Mouse (Mus musculus): ENCODE data around the gene C77080. TPM values are rescaled to one million over a fixed set of nuclear protein-coding genes. Genes with fewer than 3 reads are reported as not detected.

C77080 gene
- total RNA-seq, 2 experiments from 2014 or later, result 1.3 to 2.0 TPM

DNA sequence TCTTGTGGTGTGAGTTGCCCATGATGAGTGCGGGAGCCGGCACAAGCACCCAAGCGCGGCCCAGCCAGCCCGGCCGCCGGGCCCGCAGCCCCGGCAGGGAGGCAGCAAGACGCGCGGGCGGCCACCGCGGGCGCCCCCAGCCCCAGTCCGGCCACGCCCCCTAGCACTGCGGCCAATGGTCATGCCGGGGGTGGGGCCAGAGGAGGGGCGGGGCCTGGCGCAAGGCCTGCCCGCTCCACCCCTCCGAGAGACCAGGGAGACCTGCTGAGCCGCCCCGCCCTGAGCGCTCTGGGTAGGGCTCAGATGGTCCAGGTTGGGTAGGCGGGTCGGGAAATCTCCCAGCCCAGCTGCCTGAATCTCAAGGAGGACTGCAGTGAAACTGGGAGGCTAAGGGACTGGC, 22.1 kb downstream of the C77080 start:
- DNase-seq, result peak; percentile 63

- DNase-seq, result no peak
These were observed 22.6 kb downstream of the C77080 start for GRCm38 (mm10) chr4:129238579-129239016.

DNA sequence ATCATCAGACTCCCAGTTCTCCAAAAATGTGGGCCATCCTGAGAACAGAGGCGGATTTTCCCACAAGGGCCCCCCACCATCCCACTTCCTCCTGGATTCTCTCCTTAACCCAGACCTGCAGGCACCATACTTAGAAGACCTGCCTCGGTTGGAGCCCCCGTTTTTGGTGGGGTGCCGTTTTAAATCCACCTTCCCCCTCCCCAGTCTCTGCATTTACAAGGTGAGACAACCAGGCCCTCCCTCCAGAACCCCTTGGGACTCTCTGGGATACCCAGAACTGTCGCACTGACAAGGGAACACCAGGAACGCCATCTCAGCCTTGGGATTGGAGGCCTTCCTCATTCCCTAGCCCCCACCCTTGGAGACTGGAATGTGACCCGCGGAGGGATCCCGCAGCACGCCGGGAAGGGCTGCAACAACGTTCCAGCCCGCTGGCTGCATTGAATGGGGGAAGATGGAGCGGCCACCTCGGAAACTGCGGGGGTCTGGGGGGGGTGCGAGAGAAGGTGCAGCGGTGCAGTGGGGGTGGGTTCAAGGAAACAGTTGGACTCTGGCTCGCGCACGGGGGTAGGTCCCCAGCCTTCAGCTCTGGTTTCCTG, 23.3 kb downstream of the C77080 start:
- no peak for DNase-seq

DNA sequence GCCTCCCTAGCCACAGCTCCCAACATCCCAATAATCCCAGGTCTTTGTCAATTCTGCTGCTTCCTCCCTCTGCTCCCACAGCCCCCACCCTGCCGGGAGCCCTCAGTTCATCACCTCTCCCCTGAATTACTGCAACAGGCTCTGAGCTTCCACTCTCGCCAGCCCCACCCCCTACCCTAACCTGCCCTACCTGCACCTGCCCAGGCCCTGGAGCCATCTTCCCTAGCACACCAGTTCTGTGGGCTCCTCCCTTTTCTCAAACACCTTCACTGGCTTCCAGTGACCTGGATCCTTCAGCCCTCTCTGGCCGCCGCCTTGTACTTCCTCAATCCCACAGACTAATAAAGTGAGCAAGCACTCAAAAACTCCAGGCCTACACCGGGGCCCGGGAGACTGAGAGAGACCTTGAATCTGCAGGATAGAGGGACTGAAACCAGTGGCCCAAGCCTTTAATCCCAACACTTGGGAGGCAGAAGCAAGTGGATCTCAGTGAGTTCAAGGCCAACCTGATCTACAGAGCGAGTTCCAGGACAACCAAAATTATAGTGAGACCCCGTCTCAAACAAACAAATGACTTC, 24.9 kb downstream of the C77080 start:
- DNase-seq, result no peak

- DNase-seq, result no peak
These were observed 26.1 kb downstream of the C77080 start for GRCm38 (mm10) chr4:129235147-129235546.

DNA sequence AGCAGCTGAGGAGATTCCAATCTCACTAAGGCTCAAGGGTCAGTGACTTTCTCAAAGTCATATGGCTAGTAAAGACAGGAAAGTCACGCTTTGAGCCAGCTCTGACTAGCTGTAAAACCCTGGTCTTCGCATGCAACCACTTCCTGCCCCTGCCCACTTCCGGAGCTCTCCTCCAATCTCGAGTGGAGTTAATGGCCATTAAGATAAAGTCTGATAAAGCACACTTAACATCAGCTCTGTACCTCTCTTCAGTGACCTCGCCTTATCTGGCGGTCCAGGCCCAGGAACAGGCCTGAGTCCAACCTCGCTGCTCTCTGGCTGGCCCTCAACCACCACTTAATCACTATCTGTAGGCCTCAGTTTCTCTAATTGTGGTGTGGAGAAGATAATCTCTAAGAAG, 26.7 kb downstream of the C77080 start:
- DNase-seq, result no peak

DNA sequence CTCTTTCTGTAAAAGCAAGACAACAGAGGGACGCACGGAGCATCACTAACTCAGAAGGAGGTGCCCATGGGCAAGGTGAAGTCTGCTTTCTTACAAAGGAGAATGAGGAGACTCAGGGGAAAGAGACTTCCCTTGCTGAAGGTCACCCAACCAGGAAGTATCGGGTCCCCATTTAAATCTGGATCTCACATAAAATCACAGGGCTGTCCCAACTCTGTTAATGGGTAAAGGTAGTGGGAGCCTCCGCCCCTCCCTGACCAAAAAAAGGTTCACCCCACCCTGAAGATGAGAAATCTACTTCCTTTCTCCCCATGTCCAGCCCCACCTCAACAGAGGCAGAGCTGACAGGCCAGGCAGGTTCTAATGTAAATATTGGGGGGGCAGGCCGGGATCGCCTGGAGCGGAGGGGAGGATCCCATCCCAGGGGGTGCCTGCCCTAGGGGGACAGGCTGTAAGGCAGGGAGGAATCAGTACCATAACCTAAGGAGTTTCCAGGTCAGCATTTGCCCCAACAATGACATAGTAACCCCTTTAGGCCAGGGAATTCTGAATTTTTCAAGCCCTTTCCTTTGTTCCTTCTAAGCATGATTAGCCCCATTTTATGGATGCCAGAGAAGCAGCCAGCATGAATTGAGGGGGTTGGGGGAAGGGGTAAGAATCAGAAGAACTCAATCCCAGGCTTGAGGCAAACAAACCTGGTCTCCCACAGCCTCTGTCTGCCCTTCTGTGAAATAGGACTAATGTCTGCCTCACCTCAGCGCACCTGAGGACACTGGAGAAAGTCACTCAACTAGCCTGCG, 28.4 kb downstream of the C77080 start:
- DNase-seq, result no peak

- no peak for DNase-seq
These were observed 29.4 kb downstream of the C77080 start for GRCm38 (mm10) chr4:129231594-129232450.

DNA sequence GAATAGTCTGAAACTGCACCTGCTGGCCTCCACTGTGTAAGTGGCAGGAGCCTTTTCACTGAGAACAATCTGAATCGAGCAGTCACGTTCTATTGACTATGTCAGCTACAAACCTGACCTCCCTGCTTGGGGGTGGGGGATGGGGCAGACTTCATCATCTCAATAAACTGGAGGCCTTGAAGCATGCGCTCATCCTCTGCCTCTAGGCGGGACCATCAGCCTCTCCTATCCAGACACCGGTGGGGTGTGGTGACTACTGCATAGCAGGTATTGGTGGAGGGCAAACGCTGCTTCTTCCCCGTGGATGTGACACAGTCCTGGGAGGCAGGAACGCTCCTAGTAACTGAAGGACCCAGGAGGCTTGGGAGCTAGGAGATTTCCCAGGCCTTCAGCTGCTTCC, 30.3 kb downstream of the C77080 start:
- no peak for DNase-seq

DNA sequence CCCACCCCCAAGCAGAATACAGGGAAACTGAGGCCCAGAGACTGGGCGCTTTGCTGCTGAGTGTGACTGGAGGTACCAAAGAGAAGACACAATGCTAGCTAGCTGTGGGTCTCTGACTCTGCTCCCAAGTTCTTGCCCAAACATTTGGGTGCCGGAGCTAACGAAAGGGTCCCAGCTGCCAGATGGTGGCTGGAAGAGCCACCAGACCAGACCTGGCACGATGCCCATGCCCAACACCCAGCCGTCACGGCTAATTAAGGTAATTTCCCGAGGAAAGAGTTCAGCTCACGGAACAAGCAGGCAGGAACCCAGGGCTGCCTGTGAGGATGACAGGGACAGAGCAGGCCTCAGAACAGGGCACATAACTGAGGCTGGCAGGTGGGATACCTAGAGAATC, 33.2 kb downstream of the C77080 start:
- no peak for DNase-seq

GRCm38 (mm10) chr4:129227170-129227984, 33.8 kb downstream of the C77080 start:
- DNase-seq, result no peak

DNA sequence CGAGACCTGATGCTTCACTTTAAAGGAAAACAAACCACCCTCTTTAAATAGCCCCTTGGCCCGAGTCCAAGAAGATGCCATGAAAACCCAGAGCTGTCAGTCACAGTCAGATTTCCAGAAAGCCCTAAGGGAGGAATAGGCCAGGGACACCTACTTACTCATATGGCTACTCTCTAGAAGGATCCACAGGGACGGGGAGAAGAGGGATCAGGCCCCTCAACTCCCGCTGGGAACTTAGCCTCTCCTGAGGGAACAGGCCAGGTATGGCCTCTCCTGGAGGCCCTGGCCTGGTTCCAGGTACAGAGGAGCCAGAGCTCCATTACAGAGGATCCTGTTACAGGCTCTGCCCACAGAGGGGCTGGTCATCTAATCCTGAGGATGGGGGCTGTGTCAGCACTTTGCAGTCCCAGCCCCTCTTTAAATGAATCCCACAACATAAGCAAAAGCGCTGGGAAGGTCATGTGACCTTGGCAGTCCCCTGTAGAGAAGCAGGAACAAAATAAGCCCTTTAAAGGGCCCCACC, 34.7 kb downstream of the C77080 start:
- no peak for DNase-seq

GRCm38 (mm10) chr4:129225315-129225714, 35.9 kb downstream of the C77080 start:
- no peak for DNase-seq

GRCm38 (mm10) chr4:129223421-129224281, 37.6 kb downstream of the C77080 start:
- DNase-seq, result no peak

DNA sequence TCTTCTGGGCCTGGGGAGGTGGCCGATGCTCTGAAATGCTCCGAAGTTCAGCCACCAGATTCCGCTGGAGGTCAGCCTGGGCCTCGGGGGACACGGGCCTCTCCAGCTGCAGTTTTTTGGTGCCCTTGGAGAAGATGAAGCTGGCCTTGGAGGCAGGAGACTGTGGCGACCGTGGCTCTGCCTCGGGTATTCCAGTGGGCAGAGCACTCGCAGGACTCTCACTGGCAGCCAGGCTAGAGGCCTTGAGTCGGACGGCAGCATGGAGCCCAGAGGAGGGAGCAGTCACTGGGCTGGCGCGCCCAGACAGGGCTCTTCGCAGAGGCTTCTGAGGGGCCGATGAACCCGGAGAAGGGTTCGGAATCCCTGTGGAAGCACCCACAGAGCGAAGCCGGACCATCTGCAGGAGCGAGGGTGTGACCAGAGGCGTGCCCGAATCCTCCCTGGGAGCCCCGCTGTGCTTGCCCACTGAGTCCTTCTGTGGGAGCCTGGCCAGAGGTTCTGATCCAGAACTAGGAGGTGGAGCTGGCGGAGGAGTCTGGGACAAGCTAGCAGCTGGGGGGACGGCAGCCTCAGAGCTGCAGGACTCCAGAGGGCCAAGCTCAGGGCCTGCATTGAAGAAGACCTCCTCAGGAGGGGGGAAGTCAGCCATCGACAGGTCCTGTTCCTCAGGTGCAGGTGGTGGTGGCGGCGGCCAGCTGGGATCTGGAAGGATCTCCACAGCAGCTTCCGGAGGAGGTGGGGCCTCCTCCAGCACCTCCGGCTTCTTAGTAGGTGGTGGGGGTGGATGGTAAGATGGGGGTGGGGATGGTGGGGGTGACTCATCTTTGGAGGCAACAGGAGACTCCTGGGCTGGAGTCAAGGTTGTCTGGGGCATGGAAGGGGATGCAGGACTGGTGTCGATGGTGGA, 38.9 kb downstream of the C77080 start:
- peak; percentile 42 for DNase-seq

DNA sequence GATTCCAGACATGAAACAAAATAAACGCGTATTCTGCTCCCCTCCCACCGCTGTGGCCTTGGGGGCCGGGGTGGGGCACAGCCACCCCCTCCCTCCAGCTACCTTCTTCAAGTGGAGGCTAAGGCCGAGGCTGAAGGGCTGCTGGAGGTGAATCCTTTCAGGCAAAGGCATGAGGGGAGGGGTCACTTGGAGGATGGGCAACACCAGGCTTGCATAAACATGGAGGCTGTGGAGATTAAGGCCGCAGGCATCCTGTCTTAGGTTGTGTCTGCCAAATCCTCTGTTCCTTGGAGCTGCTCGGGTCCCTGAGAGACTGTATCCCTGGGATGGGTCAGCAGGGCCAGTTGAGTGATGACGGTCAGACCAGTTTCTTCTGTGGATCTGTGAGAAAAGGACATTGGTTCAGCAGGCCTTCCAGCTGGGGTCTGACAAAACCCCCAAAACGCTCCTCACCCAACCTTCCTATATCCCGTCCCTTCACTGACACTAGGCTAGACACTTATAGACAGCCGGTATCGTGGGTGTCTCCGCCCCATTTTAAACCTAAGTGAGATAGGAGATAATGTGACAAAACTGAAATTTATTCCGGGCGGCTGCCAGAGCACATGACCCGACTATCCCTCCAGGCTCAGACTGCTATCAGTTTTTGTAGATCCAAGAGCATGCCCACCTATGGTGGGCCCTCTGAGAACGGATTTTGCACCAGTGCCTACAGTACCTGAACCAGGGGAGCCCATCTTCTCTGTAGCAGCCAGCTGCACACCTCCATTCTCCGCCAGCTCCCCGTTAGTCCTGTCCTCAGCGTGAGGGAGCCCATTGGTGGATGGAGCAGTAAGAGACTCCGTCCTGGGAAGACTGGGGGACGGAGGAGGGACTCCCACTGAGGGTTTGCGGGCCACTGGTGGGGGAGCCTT, 39.9 kb downstream of the C77080 start:
- no peak for DNase-seq

DNA sequence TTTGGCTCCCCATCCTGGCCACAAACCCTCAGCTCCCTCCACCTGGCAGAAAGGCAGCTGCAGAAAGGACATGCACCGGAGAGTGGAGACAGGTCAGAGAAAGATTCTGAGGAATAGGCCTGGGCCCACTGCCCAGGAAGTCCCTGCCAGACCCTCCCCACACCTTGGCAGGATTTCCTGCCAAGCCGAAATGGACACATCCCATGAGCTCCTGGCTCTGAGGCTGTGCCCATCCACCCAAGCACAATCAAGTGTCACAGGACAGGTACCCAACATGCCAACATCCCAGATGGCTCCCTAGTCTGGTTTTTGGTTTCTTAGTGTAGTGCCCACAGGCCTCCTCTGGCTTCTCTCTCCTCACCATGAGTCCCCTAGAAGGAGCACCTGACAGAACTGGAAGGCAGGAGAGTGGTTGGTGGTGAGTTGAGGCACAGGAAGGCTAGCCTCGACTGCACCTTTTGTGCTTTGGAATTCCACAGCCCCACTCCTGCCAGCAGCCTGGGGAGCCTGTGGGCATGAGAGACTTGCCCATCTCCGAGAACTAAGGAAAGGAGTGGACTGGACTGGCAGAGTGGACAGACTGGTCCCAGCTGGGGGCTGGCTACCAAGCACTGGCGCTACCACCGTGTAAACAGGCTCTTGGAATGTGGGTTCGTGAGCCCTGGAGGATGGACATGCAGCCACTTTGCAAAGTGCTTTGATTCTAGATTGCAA, 40.7 kb downstream of the C77080 start:
- DNase-seq, result no peak
